Mouse (Mus musculus): ENCODE measurements around the gene Hmga2. TPM values are rescaled to one million over a fixed set of nuclear protein-coding genes. Genes with fewer than 3 reads are reported as not detected.

Hmga2 gene
- polyA plus RNA-seq, 1 experiment from 2014 or later, result 23.2 TPM

- H3K9ac ChIP-seq (ENCODE audit: low read length), result peak overlapping the region; percentile 91
- under 1% methylated on average over 48 of the region's 52 CpGs for WGBS
- peak overlapping the region; percentile 73 for H3K27ac ChIP-seq (ENCODE audit: low read depth, low read length)
- no peaks in the 10 kb centered on the region for H3K9me3 ChIP-seq (ENCODE audit: control insufficient read depth, low read length)
- H3K4me1 ChIP-seq (ENCODE audit: control insufficient read depth, insufficient read depth, low read length), result peaks cover 14% of the 10 kb centered on the region; the same call in 1 of the 2 replicates
- no peaks in the 10 kb centered on the region for H3K36me3 ChIP-seq (ENCODE audit: control insufficient read depth, insufficient read depth, low read length)
- peak overlapping the region; percentile 97 for H3K4me2 ChIP-seq
- peak; percentile 95 for DNase-seq (ENCODE audit: low spot score, missing footprints)
- H3K27me3 ChIP-seq (ENCODE audit: control insufficient read depth, insufficient read depth, low read length), result no peaks in the 10 kb centered on the region
- peak overlapping the region; percentile 74 for H3K4me3 ChIP-seq (ENCODE audit: low read depth, low read length)
- peak; percentile 72 for ATAC-seq (ENCODE audit: low FRiP score)
These were observed 457 bp upstream of the Hmga2 start for GRCm38 (mm10) chr10:120476516-120477336.

DNA sequence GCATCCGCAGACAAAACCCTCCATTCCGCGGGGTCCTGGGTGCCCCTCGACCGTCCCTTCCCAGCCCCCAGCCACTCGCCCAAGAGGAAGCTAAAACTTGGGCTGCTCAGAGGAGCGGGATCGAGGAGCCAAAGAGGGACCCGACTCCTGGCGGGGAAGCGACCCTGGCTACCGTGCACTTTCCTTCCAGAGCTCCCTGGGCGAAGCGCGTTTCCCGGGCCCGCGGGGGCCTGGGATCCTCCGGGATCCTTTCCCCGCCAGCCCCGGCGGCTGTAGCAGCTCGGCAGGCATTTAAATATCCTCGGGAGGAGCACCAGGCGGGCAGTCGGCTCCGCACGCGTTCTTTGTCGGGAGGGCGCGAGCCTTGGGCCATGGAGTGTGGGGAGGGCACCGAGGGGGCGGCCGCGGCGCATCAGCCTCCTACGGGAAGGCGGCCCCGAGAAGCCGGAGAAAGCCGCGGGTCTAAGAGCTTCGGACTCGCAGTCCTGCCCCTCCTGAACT lies 1.2 kb downstream of the Hmga2 start:
- ATAC-seq (ENCODE audit: low FRiP score), result peak; percentile 52
- 0% methylated on average over 45 of the region's 45 CpGs for WGBS
- peak; percentile 97 for DNase-seq (ENCODE audit: low spot score, missing footprints)
- Histone ChIP-seq H3K9ac (ENCODE audit: low read length) (peak overlapping the region; percentile 91), H3K36me3 (ENCODE audit: control insufficient read depth, insufficient read depth, low read length) (no peaks in the 10 kb centered on the region), H3K4me1 (ENCODE audit: control insufficient read depth, insufficient read depth, low read length) (peaks cover 14% of the 10 kb centered on the region; the same call in 1 of the 2 replicates), H3K9me3 (ENCODE audit: control insufficient read depth, low read length) (no peaks in the 10 kb centered on the region), H3K4me2 (peak overlapping the region; percentile 97), H3K27me3 (ENCODE audit: control insufficient read depth, insufficient read depth, low read length) (no peaks in the 10 kb centered on the region), H3K4me3 (ENCODE audit: low read depth, low read length) (peak overlapping the region; percentile 74), H3K27ac (ENCODE audit: low read depth, low read length) (peak overlapping the region; percentile 73)

GRCm38 (mm10) chr10:120474301-120474700 lies 2.0 kb downstream of the Hmga2 start:
- Histone ChIP-seq H3K9ac (ENCODE audit: low read length) (peak overlapping the region; percentile 91), H3K36me3 (ENCODE audit: control insufficient read depth, insufficient read depth, low read length) (no peaks in the 10 kb centered on the region), H3K27ac (ENCODE audit: low read depth, low read length) (no peak overlapping the region; the same call in 1 of the 2 replicates), H3K4me1 (ENCODE audit: control insufficient read depth, insufficient read depth, low read length) (peaks cover 14% of the 10 kb centered on the region; the same call in 1 of the 2 replicates), H3K9me3 (ENCODE audit: control insufficient read depth, low read length) (no peaks in the 10 kb centered on the region), H3K4me3 (ENCODE audit: low read depth, low read length) (peak overlapping the region; percentile 74), H3K27me3 (ENCODE audit: control insufficient read depth, insufficient read depth, low read length) (no peaks in the 10 kb centered on the region), H3K4me2 (peak overlapping the region; percentile 97)
- no peak for ATAC-seq (ENCODE audit: low FRiP score)
- WGBS, result under 1% methylated on average over 20 of the region's 20 CpGs
- peak; percentile 97 for DNase-seq (ENCODE audit: low spot score, missing footprints)

- Histone ChIP-seq H3K4me1 (ENCODE audit: control insufficient read depth, insufficient read depth, low read length) (peaks cover 13% of the 10 kb centered on the region; the same call in 1 of the 2 replicates), H3K9me3 (ENCODE audit: control insufficient read depth, low read length) (no peaks in the 10 kb centered on the region), H3K27me3 (ENCODE audit: control insufficient read depth, insufficient read depth, low read length) (no peaks in the 10 kb centered on the region), H3K9ac (ENCODE audit: low read length) (no peak overlapping the region), H3K27ac (ENCODE audit: low read depth, low read length) (no peak overlapping the region), H3K4me3 (ENCODE audit: low read depth, low read length) (no peak overlapping the region), H3K4me2 (no peak overlapping the region), H3K36me3 (ENCODE audit: control insufficient read depth, insufficient read depth, low read length) (0 out of 2 replicates have a peak, but pooled peaks cover 2% of the 10 kb centered on the region)
- ATAC-seq (ENCODE audit: low FRiP score) (no peak), DNase-seq (ENCODE audit: low spot score, missing footprints) (peak; percentile 87)
- 34% methylated on average over 4 of the region's 4 CpGs for WGBS
These were observed 3.1 kb downstream of the Hmga2 start for GRCm38 (mm10) chr10:120473218-120473617.

DNA sequence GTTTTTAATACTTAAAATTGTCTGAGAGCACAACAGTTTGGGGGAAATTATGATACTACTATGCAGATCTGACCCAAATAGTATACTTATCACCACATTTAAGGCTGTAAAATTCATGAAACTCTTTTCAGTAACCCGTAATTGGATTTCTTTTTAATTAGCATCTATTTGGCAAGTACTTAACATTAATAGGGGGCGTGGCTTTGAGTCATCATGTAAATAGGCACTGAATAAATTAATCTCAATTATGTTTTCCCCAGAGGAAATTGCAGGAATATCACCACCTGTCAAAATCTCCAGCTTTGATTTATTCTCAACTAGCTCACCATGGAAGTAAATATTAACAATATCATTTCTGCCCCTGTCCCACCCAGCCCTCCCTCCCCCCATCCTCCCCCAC lies 3.7 kb downstream of the Hmga2 start:
- H3K4me2 ChIP-seq, result no peak overlapping the region
- no peak overlapping the region for H3K9ac ChIP-seq (ENCODE audit: low read length)
- WGBS, result 84% methylated on average over 2 of the region's 2 CpGs
- peaks cover 11% of the 10 kb centered on the region; the same call in 1 of the 2 replicates for H3K4me1 ChIP-seq (ENCODE audit: control insufficient read depth, insufficient read depth, low read length)
- H3K4me3 ChIP-seq (ENCODE audit: low read depth, low read length), result no peak overlapping the region
- no peaks in the 10 kb centered on the region for H3K9me3 ChIP-seq (ENCODE audit: control insufficient read depth, low read length)
- H3K27ac ChIP-seq (ENCODE audit: low read depth, low read length), result no peak overlapping the region
- H3K27me3 ChIP-seq (ENCODE audit: control insufficient read depth, insufficient read depth, low read length), result no peaks in the 10 kb centered on the region
- DNase-seq (ENCODE audit: low spot score, missing footprints) (no peak), ATAC-seq (ENCODE audit: low FRiP score) (no peak)
- H3K36me3 ChIP-seq (ENCODE audit: control insufficient read depth, insufficient read depth, low read length), result 0 out of 2 replicates have a peak, but pooled peaks cover 2% of the 10 kb centered on the region

DNA sequence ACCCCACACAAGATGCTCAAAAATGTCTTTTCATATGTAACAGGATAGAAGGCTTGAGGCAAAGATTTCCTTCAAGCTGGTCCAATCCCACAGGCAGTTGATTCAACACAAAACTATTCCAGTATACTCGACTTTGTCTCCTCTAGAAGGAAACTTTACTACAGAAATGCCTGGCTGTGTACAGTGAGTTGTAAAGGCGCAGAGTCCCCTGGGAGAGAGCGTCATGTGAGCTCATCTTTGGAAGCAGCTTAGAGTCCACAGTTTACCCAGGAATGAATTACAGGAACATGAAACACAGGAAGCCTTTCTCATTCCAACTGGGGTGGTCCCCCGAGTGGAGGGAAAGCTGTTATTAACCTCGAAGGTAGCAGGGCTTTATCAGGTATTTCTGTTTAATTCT lies 11.1 kb downstream of the Hmga2 start:
- ATAC-seq (ENCODE audit: low FRiP score) (no peak), DNase-seq (ENCODE audit: low spot score, missing footprints) (no peak)
- WGBS, result 87% methylated on average over 5 of the region's 5 CpGs
- H3K27ac ChIP-seq (ENCODE audit: low read depth, low read length), result no peak overlapping the region
- 0 out of 2 replicates have a peak, but pooled peaks cover 2% of the 10 kb centered on the region for H3K36me3 ChIP-seq (ENCODE audit: control insufficient read depth, insufficient read depth, low read length)
- no peak overlapping the region for H3K4me2 ChIP-seq
- H3K9me3 ChIP-seq (ENCODE audit: control insufficient read depth, low read length), result no peaks in the 10 kb centered on the region
- no peaks in the 10 kb centered on the region for H3K4me1 ChIP-seq (ENCODE audit: control insufficient read depth, insufficient read depth, low read length)
- no peak overlapping the region for H3K9ac ChIP-seq (ENCODE audit: low read length)
- H3K4me3 ChIP-seq (ENCODE audit: low read depth, low read length), result no peak overlapping the region
- no peaks in the 10 kb centered on the region for H3K27me3 ChIP-seq (ENCODE audit: control insufficient read depth, insufficient read depth, low read length)

GRCm38 (mm10) chr10:120461769-120462168 lies 14.5 kb downstream of the Hmga2 start:
- no peak overlapping the region for H3K4me2 ChIP-seq
- no peaks in the 10 kb centered on the region for H3K9me3 ChIP-seq (ENCODE audit: control insufficient read depth, low read length)
- H3K27me3 ChIP-seq (ENCODE audit: control insufficient read depth, insufficient read depth, low read length), result no peaks in the 10 kb centered on the region
- H3K4me1 ChIP-seq (ENCODE audit: control insufficient read depth, insufficient read depth, low read length), result no peaks in the 10 kb centered on the region
- H3K4me3 ChIP-seq (ENCODE audit: low read depth, low read length), result no peak overlapping the region
- no peak overlapping the region for H3K9ac ChIP-seq (ENCODE audit: low read length)
- H3K27ac ChIP-seq (ENCODE audit: low read depth, low read length), result no peak overlapping the region
- H3K36me3 ChIP-seq (ENCODE audit: control insufficient read depth, insufficient read depth, low read length), result no peaks in the 10 kb centered on the region
- 36% methylated on average over 5 of the region's 5 CpGs for WGBS
- no peak for ATAC-seq (ENCODE audit: low FRiP score)
- DNase-seq (ENCODE audit: low spot score, missing footprints), result no peak

- Histone ChIP-seq H3K4me3 (ENCODE audit: low read depth, low read length) (no peak overlapping the region), H3K9ac (ENCODE audit: low read length) (no peak overlapping the region), H3K4me1 (ENCODE audit: control insufficient read depth, insufficient read depth, low read length) (no peaks in the 10 kb centered on the region), H3K36me3 (ENCODE audit: control insufficient read depth, insufficient read depth, low read length) (no peaks in the 10 kb centered on the region), H3K9me3 (ENCODE audit: control insufficient read depth, low read length) (no peaks in the 10 kb centered on the region), H3K27me3 (ENCODE audit: control insufficient read depth, insufficient read depth, low read length) (no peaks in the 10 kb centered on the region), H3K4me2 (no peak overlapping the region), H3K27ac (ENCODE audit: low read depth, low read length) (no peak overlapping the region)
- no peak for DNase-seq (ENCODE audit: low spot score, missing footprints)
- no peak for ATAC-seq (ENCODE audit: low FRiP score)
- WGBS, result 78% methylated on average over 5 of the region's 5 CpGs
These were observed 15.0 kb downstream of the Hmga2 start for GRCm38 (mm10) chr10:120461301-120461700.

GRCm38 (mm10) chr10:120458866-120459265 lies 17.4 kb downstream of the Hmga2 start:
- no peak overlapping the region for H3K9ac ChIP-seq (ENCODE audit: low read length)
- H3K27ac ChIP-seq (ENCODE audit: low read depth, low read length), result no peak overlapping the region
- H3K4me1 ChIP-seq (ENCODE audit: control insufficient read depth, insufficient read depth, low read length), result no peaks in the 10 kb centered on the region
- H3K9me3 ChIP-seq (ENCODE audit: control insufficient read depth, low read length), result no peaks in the 10 kb centered on the region
- no peaks in the 10 kb centered on the region for H3K27me3 ChIP-seq (ENCODE audit: control insufficient read depth, insufficient read depth, low read length)
- H3K4me2 ChIP-seq, result no peak overlapping the region
- ATAC-seq (ENCODE audit: low FRiP score) (no peak), DNase-seq (ENCODE audit: low spot score, missing footprints) (no peak)
- no peaks in the 10 kb centered on the region for H3K36me3 ChIP-seq (ENCODE audit: control insufficient read depth, insufficient read depth, low read length)
- H3K4me3 ChIP-seq (ENCODE audit: low read depth, low read length), result no peak overlapping the region
- WGBS, result 95% methylated on average over 8 of the region's 8 CpGs
